Mouse (Mus musculus): Measurements from ENCODE around the gene Arhgef2. TPM values are rescaled to one million over a fixed set of nuclear protein-coding genes. Genes with fewer than 3 reads are reported as not detected.

Gene Arhgef2
- total and polyA plus RNA-seq, 2 experiments from 2014 or later = 57.1 to 93.4 TPM

DNA sequence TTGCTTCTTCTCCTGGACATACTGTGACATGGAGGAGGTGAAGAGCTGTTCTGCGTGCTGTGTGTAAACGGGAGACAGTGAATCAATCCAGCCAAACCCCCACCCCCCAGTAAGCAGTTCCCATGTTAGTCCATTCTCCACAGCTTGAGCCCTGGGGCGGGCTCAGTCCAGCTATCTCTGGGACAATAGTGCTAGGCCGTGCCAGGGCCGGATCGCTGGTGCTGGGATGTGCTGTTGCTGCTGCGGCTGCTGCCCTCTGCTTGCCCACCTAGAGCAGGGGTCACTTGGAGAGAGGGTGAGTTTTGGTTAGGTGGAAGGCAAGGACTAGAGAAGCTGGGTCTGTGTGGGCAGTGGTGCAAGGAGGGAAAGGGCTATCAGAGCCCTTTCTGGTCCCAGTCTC is 20.6 kb downstream of the Arhgef2 start:
- peaks cover 22% of the 10 kb centered on the region for H3K4me1 ChIP-seq (ENCODE audit: insufficient read depth, low read length)
- DNase-seq (ENCODE audit: low spot score) (no peak), ATAC-seq (no peak)
- no peak for TF ChIP-seq CTCF (IDR thresholded peaks at IDR 0.05; ENCODE audit: low read depth)
- no peak overlapping the region; the same call in 1 of the 2 replicates for H3K9ac ChIP-seq (replicated peaks; ENCODE audit: low read length)
- H3K36me3 ChIP-seq (ENCODE audit: insufficient read depth, low read length) = peaks cover 14% of the 10 kb centered on the region
- no peaks in the 10 kb centered on the region for H3K27me3 ChIP-seq (ENCODE audit: insufficient read depth, low read length)
- H3K27ac ChIP-seq = peak overlapping the region; percentile 91; the same call in 1 of the 2 replicates
- H3K4me2 ChIP-seq (ENCODE audit: low read depth, low read length) = no peak overlapping the region; the same call in 1 of the 2 replicates
- no peak overlapping the region for H3K4me3 ChIP-seq (ENCODE audit: low read length)
- 50% methylated on average over 7 of the region's 7 CpGs for WGBS
- H3K9me3 ChIP-seq (ENCODE audit: low read length) = no peaks in the 10 kb centered on the region

DNA sequence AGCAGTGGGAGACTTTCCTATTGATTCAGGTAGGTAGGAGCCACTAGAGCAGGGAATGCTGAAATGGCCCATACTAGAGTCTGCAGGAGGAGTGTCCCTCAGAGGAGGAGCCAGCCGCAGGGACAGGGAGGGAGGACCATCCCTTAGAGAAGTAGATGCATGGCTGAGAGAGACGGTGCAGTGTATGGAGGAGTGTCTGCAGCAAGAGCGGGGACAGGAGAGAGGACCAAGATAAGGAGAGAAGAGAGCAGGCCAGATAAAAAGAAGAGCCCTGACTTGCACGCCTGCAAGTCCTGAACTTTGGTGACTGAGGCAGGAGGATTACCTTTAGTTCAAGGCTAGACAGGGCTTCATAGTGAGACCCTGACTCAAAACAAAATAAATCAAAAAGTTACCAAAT is 21.3 kb downstream of the Arhgef2 start:
- H3K27ac ChIP-seq = no peak overlapping the region
- H3K4me3 ChIP-seq (ENCODE audit: low read length) = no peak overlapping the region
- DNase-seq (ENCODE audit: low spot score) (no peak), ATAC-seq (no peak)
- H3K27me3 ChIP-seq (ENCODE audit: insufficient read depth, low read length) = no peaks in the 10 kb centered on the region
- H3K4me2 ChIP-seq (ENCODE audit: low read depth, low read length) = no peak overlapping the region
- 68% methylated on average over 4 of the region's 4 CpGs for WGBS
- H3K9me3 ChIP-seq (ENCODE audit: low read length) = no peaks in the 10 kb centered on the region
- H3K9ac ChIP-seq (replicated peaks; ENCODE audit: low read length) = no peak overlapping the region
- H3K36me3 ChIP-seq (ENCODE audit: insufficient read depth, low read length) = peaks cover 14% of the 10 kb centered on the region
- H3K4me1 ChIP-seq (ENCODE audit: insufficient read depth, low read length) = peaks cover 22% of the 10 kb centered on the region
- TF ChIP-seq CTCF (IDR thresholded peaks at IDR 0.05; ENCODE audit: low read depth) = no peak

DNA sequence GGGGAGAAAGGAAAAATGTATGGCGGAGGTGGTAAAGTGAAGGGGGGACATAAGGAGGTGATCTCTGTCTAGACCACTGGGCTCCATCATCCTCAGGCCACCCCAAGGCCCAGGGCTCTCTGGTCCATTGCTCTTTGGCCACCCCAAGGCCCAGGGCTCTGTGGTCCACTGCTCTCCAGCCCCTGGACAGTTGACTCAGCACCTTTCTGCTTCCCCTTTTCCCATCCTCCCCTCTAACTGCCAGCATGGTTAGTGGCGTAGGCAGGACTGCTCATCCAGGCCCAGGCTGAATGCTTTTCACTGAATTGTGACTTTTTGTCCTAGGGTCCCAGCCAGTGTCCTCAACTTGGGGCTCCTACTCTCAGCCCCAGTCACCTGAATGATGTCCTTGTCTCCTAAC is 21.8 kb downstream of the Arhgef2 start:
- DNase-seq (ENCODE audit: low spot score) (no peak), ATAC-seq (no peak)
- Histone ChIP-seq H3K9me3 (ENCODE audit: low read length) (no peaks in the 10 kb centered on the region), H3K36me3 (ENCODE audit: insufficient read depth, low read length) (peaks cover 17% of the 10 kb centered on the region), H3K27me3 (ENCODE audit: insufficient read depth, low read length) (no peaks in the 10 kb centered on the region), H3K27ac (no peak overlapping the region), H3K4me2 (ENCODE audit: low read depth, low read length) (no peak overlapping the region), H3K4me3 (ENCODE audit: low read length) (no peak overlapping the region), H3K4me1 (ENCODE audit: insufficient read depth, low read length) (peaks cover 22% of the 10 kb centered on the region), H3K9ac (replicated peaks; ENCODE audit: low read length) (no peak overlapping the region)
- WGBS = 86% methylated on average over 2 of the region's 2 CpGs
- no peak for TF ChIP-seq CTCF (IDR thresholded peaks at IDR 0.05; ENCODE audit: low read depth)

DNA sequence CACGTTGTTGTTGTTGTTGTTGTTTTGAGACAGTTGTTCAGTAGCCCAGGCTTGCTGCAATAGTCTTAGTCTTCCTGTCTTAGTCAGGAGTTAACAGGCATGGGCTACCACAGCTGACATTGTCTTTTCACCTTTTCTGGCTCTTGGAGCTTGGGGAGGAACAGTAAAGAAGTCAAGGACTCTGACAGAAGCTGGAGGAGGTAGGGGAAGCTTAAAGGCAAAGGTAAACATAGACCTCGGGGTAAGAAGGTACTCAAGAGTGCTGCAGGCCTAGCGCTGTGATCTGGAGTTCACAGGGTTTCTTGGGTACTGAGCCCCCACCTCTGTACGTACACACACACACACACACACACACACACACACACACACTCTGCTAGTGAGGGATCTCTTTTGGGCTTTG is 23.0 kb downstream of the Arhgef2 start:
- no peak overlapping the region for H3K4me3 ChIP-seq (ENCODE audit: low read length)
- no peaks in the 10 kb centered on the region for H3K9me3 ChIP-seq (ENCODE audit: low read length)
- DNase-seq (ENCODE audit: low spot score) (no peak), ATAC-seq (no peak)
- no peak overlapping the region for H3K9ac ChIP-seq (replicated peaks; ENCODE audit: low read length)
- H3K4me2 ChIP-seq (ENCODE audit: low read depth, low read length) = no peak overlapping the region
- H3K4me1 ChIP-seq (ENCODE audit: insufficient read depth, low read length) = peaks cover 22% of the 10 kb centered on the region
- 66% methylated on average over 4 of the region's 4 CpGs for WGBS
- no peaks in the 10 kb centered on the region for H3K27me3 ChIP-seq (ENCODE audit: insufficient read depth, low read length)
- no peak for TF ChIP-seq CTCF (IDR thresholded peaks at IDR 0.05; ENCODE audit: low read depth)
- H3K36me3 ChIP-seq (ENCODE audit: insufficient read depth, low read length) = peaks cover 30% of the 10 kb centered on the region
- H3K27ac ChIP-seq = no peak overlapping the region

DNA sequence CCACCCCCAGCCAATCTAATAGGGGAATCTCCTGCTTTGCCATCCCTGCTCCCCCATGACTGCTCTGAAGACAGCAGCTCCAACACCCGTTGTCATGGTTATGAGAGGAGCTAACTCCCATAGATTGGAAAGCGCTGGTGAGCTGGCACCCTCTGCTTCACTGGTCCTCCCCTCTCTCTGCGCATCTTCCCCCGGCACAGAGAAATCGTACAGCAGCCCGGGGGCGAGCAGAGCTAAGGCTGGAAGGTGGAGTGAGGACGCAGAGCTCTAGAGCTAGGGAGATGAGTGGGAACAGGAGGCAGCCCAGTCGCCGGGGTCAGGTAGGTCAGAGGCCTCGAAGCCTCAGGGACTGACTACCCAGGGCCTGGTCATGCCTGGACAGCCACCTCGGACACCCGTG is 23.5 kb downstream of the Arhgef2 start:
- WGBS = 73% methylated on average over 13 of the region's 13 CpGs
- peaks cover 21% of the 10 kb centered on the region for H3K4me1 ChIP-seq (ENCODE audit: insufficient read depth, low read length)
- H3K27me3 ChIP-seq (ENCODE audit: insufficient read depth, low read length) = no peaks in the 10 kb centered on the region
- no peak for ATAC-seq
- TF ChIP-seq CTCF (IDR thresholded peaks at IDR 0.05; ENCODE audit: low read depth) = no peak
- H3K4me2 ChIP-seq (ENCODE audit: low read depth, low read length) = no peak overlapping the region
- no peaks in the 10 kb centered on the region for H3K9me3 ChIP-seq (ENCODE audit: low read length)
- no peak overlapping the region for H3K4me3 ChIP-seq (ENCODE audit: low read length)
- H3K9ac ChIP-seq (replicated peaks; ENCODE audit: low read length) = no peak overlapping the region
- peaks cover 34% of the 10 kb centered on the region for H3K36me3 ChIP-seq (ENCODE audit: insufficient read depth, low read length)
- H3K27ac ChIP-seq = no peak overlapping the region
- DNase-seq (ENCODE audit: low spot score) = no peak

DNA sequence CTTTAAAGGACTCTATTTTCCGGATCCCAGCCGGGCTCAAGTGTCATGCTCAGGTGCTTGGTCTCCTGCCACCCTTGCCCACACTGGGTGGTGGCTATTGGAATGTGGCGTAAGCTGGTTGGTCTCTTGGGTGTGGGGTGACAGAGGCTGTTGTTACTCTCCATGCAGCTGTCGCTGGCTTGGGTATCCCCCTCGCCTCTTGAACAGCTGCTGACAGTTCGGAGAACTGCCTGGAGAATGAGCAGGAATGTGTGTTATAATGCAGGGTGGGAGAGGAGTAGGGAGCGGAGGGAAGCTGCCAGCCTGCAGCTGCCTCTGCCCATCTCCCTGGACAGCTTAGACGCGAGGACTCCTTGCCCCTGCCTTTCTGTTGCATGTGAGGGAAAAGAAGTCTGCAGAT is 24.3 kb downstream of the Arhgef2 start:
- Histone ChIP-seq H3K4me1 (ENCODE audit: insufficient read depth, low read length) (peaks cover 13% of the 10 kb centered on the region), H3K9ac (replicated peaks; ENCODE audit: low read length) (no peak overlapping the region), H3K4me3 (ENCODE audit: low read length) (no peak overlapping the region), H3K27me3 (ENCODE audit: insufficient read depth, low read length) (no peaks in the 10 kb centered on the region), H3K36me3 (ENCODE audit: insufficient read depth, low read length) (peaks cover 42% of the 10 kb centered on the region), H3K4me2 (ENCODE audit: low read depth, low read length) (no peak overlapping the region), H3K27ac (no peak overlapping the region), H3K9me3 (ENCODE audit: low read length) (no peaks in the 10 kb centered on the region)
- no peak for DNase-seq (ENCODE audit: low spot score)
- TF ChIP-seq CTCF (IDR thresholded peaks at IDR 0.05; ENCODE audit: low read depth) = no peak
- ATAC-seq = no peak
- 60% methylated on average over 9 of the region's 9 CpGs for WGBS

DNA sequence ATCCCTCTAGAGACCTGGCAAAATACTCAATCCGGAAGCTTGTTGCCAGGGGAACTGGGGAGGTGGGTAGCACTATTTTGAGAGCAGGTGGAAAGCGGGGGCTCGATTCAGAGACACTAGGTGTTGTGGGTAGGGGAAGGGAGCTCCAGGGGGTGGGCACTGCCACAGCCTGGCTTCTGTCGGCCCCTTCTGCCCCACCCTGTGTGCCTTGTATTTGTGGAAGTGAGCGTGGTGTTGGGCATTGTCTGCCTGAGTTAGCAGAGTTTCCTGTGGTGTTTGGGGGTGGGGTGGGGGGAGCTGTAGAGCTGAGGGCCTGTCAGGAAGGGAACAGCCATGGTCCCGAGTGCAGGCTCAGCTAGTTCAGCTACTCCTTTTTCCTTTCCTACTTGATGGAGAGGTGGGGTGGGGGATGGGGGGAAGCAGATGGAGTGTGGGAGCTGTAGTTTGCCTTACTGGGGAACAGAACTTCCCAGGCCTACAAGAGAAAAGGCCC is 25.1 kb downstream of the Arhgef2 start:
- no peak overlapping the region for H3K4me3 ChIP-seq (ENCODE audit: low read length)
- H3K9ac ChIP-seq (replicated peaks; ENCODE audit: low read length) = no peak overlapping the region
- peaks cover 51% of the 10 kb centered on the region for H3K36me3 ChIP-seq (ENCODE audit: insufficient read depth, low read length)
- no peak overlapping the region for H3K4me2 ChIP-seq (ENCODE audit: low read depth, low read length)
- ATAC-seq (no peak), DNase-seq (ENCODE audit: low spot score) (no peak)
- H3K27me3 ChIP-seq (ENCODE audit: insufficient read depth, low read length) = no peaks in the 10 kb centered on the region
- H3K4me1 ChIP-seq (ENCODE audit: insufficient read depth, low read length) = peaks cover 6% of the 10 kb centered on the region; the same call in 1 of the 2 replicates
- TF ChIP-seq CTCF (IDR thresholded peaks at IDR 0.05; ENCODE audit: low read depth) = no peak
- no peak overlapping the region for H3K27ac ChIP-seq
- WGBS = 39% methylated on average over 6 of the region's 6 CpGs
- no peaks in the 10 kb centered on the region for H3K9me3 ChIP-seq (ENCODE audit: low read length)
